Mouse (Mus musculus): Measurements from ENCODE around the gene Ing3.

GRCm38 (mm10) chr6:22003959-22004543 is 54.7 kb downstream of the Ing3 start:
- TF ChIP-seq NELFE (IDR thresholded peaks at IDR 0.05; ENCODE audit: low read depth, low read length) (no peak), EP300 (IDR thresholded peaks at IDR 0.05; ENCODE audit: low read length) (no peak)
